Mouse (Mus musculus) gastrocnemius, adult 8-10 months (tissue): Measurements from ENCODE around the gene Krt76. TPM values are rescaled to one million over a fixed set of nuclear protein-coding genes. Genes with fewer than 3 reads are reported as not detected.

Source experiments
- DNase-seq, 2 experiments: peaks; one replicate each; pipeline ENCODE4 v3.0.0; 2022; ENCODE audit warnings: low spot score in 2 of 2
- total RNA-seq, 4 experiments: library from RNA; stranded (reverse); gene quantifications; 2 replicates each; pipeline ENCODE4 v1.2.4; 2022

The Krt76 gene
- total RNA-seq: not detected

- DNase-seq: no peak
These were observed at the start of gene Krt76 for GRCm38 (mm10) chr15:101892820-101893219. Gene Krt76 (minus strand): TSS chr15:101892920.

- no peak for DNase-seq
These were observed 49.2 kb upstream of the Krt76 start for GRCm38 (mm10) chr15:101941948-101942347.

- no peak for DNase-seq
These were observed 47.6 kb upstream of the Krt76 start, which contains the start of gene Krt79 for GRCm38 (mm10) chr15:101940274-101940829. Gene Krt79 (minus strand): TSS chr15:101940324.

- DNase-seq: no peak
These were observed 46.0 kb upstream of the Krt76 start for GRCm38 (mm10) chr15:101938600-101939308.

- DNase-seq: no peak
These were observed 40.3 kb upstream of the Krt76 start for GRCm38 (mm10) chr15:101933024-101933423.

- no peak for DNase-seq
These were observed 36.9 kb upstream of the Krt76 start for GRCm38 (mm10) chr15:101929666-101930065.

GRCm38 (mm10) chr15:101929087-101929486 is 36.4 kb upstream of the Krt76 start:
- DNase-seq: no peak

- DNase-seq: no peak
These were observed 34.8 kb upstream of the Krt76 start for GRCm38 (mm10) chr15:101927340-101928080.

GRCm38 (mm10) chr15:101925041-101925440 is 32.3 kb upstream of the Krt76 start:
- DNase-seq: no peak

GRCm38 (mm10) chr15:101924635-101925034 is 31.9 kb upstream of the Krt76 start, which contains the start of gene Krt4:
Gene Krt4 (minus strand): TSS chr15:101924735.
- DNase-seq: no peak

GRCm38 (mm10) chr15:101922296-101922695 is 29.6 kb upstream of the Krt76 start:
- DNase-seq: no peak

- DNase-seq: no peak
These were observed 23.4 kb upstream of the Krt76 start for GRCm38 (mm10) chr15:101916072-101916471.

GRCm38 (mm10) chr15:101904849-101905248 is 12.1 kb upstream of the Krt76 start:
- no peak for DNase-seq

- no peak for DNase-seq
These were observed 9.7 kb upstream of the Krt76 start for GRCm38 (mm10) chr15:101902171-101903149.

- DNase-seq: no peak
These were observed 2.5 kb upstream of the Krt76 start for GRCm38 (mm10) chr15:101895216-101895615.

- DNase-seq: no peak
These were observed 12.9 kb downstream of the Krt76 start for GRCm38 (mm10) chr15:101879776-101880175.

- DNase-seq: no peak
These were observed 14.7 kb downstream of the Krt76 start for GRCm38 (mm10) chr15:101878041-101878440.

GRCm38 (mm10) chr15:101874383-101874782 is 18.3 kb downstream of the Krt76 start:
- no peak for DNase-seq

GRCm38 (mm10) chr15:101873231-101873630 is 19.5 kb downstream of the Krt76 start:
- DNase-seq: no peak

GRCm38 (mm10) chr15:101869431-101869830 is 23.3 kb downstream of the Krt76 start, which contains the start of gene Krt77:
Gene Krt77 (minus strand): TSS chr15:101869705.
- no peak for DNase-seq

GRCm38 (mm10) chr15:101866754-101867153 is 26.0 kb downstream of the Krt76 start:
- DNase-seq: no peak
